Mouse (Mus musculus) ES-E14 (cell line): ENCODE measurements around the gene Bdp1. TPM values are rescaled to one million over a fixed set of nuclear protein-coding genes. Genes with fewer than 3 reads are reported as not detected.
A peak's percentile ranks its signal among the peaks of the same experiment; 100 is the strongest.

ENCODE experiments used
- DNase-seq: peaks from one replicate; pipeline ENCODE4 v3.0.0-alpha.2; 2013; ENCODE audit warnings: low read depth, low spot score
- H3K27ac ChIP-seq: 2 replicates; pipeline ENCODE4 v1.5.1; 2012; ENCODE audit warnings: low read depth, mild to moderate bottlenecking, low read length, moderate library complexity, mixed read lengths; ENCODE audit not compliant: poor library complexity, insufficient read depth, severe bottlenecking
- H3K36me3 ChIP-seq: 2 replicates; pipeline ENCODE4 v1.6.1; 2012; ENCODE audit warnings: mild to moderate bottlenecking, low read length, moderate library complexity, mixed read lengths; ENCODE audit not compliant: control insufficient read depth, poor library complexity, insufficient read depth, severe bottlenecking
- H3K4me1 ChIP-seq, 2 experiments: fragments of 150-350 bp in 1 of 2; sonication (generic) in 1 of 2; 2 replicates each; pipeline ENCODE4 v1.6.1; 2012; ENCODE audit warnings: low read length in 2 of 2, mild to moderate bottlenecking in 1 of 2, mixed read lengths in 1 of 2; ENCODE audit not compliant: control insufficient read depth in 2 of 2, insufficient read depth in 2 of 2, poor library complexity in 1 of 2
- H3K4me3 ChIP-seq, 2 experiments: fragments of 150-350 bp in 1 of 2; sonication (generic) in 1 of 2; 2 replicates each; pipeline ENCODE4 v1.5.1; 2012; ENCODE audit warnings: low read length in 2 of 2, low read depth in 1 of 2, mild to moderate bottlenecking in 1 of 2, mixed read lengths in 1 of 2; ENCODE audit not compliant: insufficient read depth in 1 of 2, poor library complexity in 1 of 2, severe bottlenecking in 1 of 2
- H3K9ac ChIP-seq: 2 replicates; pipeline ENCODE4 v1.6.1; 2012; ENCODE audit warnings: low read depth, mild to moderate bottlenecking, low read length, mixed read lengths; ENCODE audit not compliant: poor library complexity, insufficient read depth, severe bottlenecking
- H3K9me3 ChIP-seq: fragments of 150-350 bp; sonication (generic); 2 replicates; pipeline ENCODE4 v1.6.1; 2012; ENCODE audit warnings: low read depth, mild to moderate bottlenecking, low read length; ENCODE audit not compliant: control insufficient read depth, insufficient read depth
- CHD2 ChIP-seq: IDR thresholded peaks from 2 replicates; pipeline ENCODE4 v1.6.1; 2014; ENCODE audit warnings: mild to moderate bottlenecking, low read depth, low read length, inconsistent platforms
- HCFC1 ChIP-seq: IDR thresholded peaks from 2 replicates; pipeline ENCODE4 v1.6.1; 2012; ENCODE audit warnings: low read length, inconsistent platforms, borderline replicate concordance; ENCODE audit not compliant: insufficient read depth
- MAFK ChIP-seq: IDR thresholded peaks from 2 replicates; pipeline ENCODE4 v1.6.1; 2014; ENCODE audit warnings: mild to moderate bottlenecking, low read depth, low read length, inconsistent platforms; ENCODE audit not compliant: insufficient read depth
- ZC3H11A ChIP-seq: IDR thresholded peaks from 2 replicates; pipeline ENCODE4 v1.6.1; 2012; ENCODE audit warnings: low read depth, mild to moderate bottlenecking, inconsistent platforms, low read length, borderline replicate concordance
- ZNF384 ChIP-seq: IDR thresholded peaks from 2 replicates; pipeline ENCODE4 v1.6.1; 2012; ENCODE audit warnings: low read depth, low read length, inconsistent platforms
- in situ Hi-C, 2 experiments: fragments of 600-800 bp; cut with MboI; formaldehyde crosslinking; loops; one replicate each; pipeline ENCODE4 v1.15.1; 2025; ENCODE audit warnings: low sequenced_read_pairs in 2 of 2, inconsistent platforms in 1 of 2; ENCODE audit not compliant: unreplicated experiment in 2 of 2
- total RNA-seq: library from RNA; depleted of rRNA; stranded (reverse); fragments of 300-350 nt; gene quantifications from 2 replicates; pipeline ENCODE4 v1.2.3, GENCODE M21; 2012; rRNA removed

Bdp1 gene
- 32.7 and 32.9 TPM in 2 replicates for total RNA-seq

GRCm38 (mm10) chr13:100103748-100104254 lies at the start of gene Bdp1:
Gene Bdp1 (minus strand): TSS chr13:100104070.
- TF ChIP-seq ZNF384 (peak; percentile 97), HCFC1 (peak; percentile 89), MAFK (no peak), ZC3H11A (no peak), CHD2 (no peak)
- peak within 1 kb of the TSS; percentile 85 to 94 for H3K4me3 ChIP-seq
- in situ Hi-C loops: no loop called here
- peak; percentile 86 for DNase-seq
- H3K27ac ChIP-seq: peak within 1 kb of the TSS; percentile 74
- peak within 1 kb of the TSS; percentile 97 for H3K9ac ChIP-seq
- no peaks in the 10 kb centered on the region for H3K9me3 ChIP-seq
- H3K4me1 ChIP-seq: peaks cover 0 to 2% of the 10 kb centered on the region in 2 experiments; a peak in 1 of 4 replicates
- H3K36me3 ChIP-seq: peaks cover 2% of the 10 kb centered on the region; the same call in 1 of the 2 replicates

- Histone ChIP-seq H3K9me3 (no peaks in the 10 kb centered on the region), H3K36me3 (no peaks in the 10 kb centered on the region), H3K4me1 (no peaks in the 10 kb centered on the region), H3K9ac (no peak overlapping the region), H3K27ac (no peak overlapping the region), H3K4me3 (no peak overlapping the region)
- TF ChIP-seq CHD2: no peak
- no peak for DNase-seq
- in situ Hi-C loops: no loop called here
Measured at GRCm38 (mm10) chr13:100152659-100153058, 48.8 kb upstream of the Bdp1 start.

- Histone ChIP-seq H3K36me3 (peaks cover 14% of the 10 kb centered on the region), H3K4me1 (no peaks in the 10 kb centered on the region), H3K9me3 (no peaks in the 10 kb centered on the region), H3K4me3 (no peak overlapping the region), H3K27ac (no peak overlapping the region), H3K9ac (no peak overlapping the region)
- no peak for TF ChIP-seq ZC3H11A
- TF ChIP-seq ZNF384: no peak
- no peak for TF ChIP-seq CHD2
- TF ChIP-seq MAFK: no peak
- TF ChIP-seq HCFC1: no peak
- in situ Hi-C loops: no loop called here
- DNase-seq: no peak
Measured at GRCm38 (mm10) chr13:100141646-100142314, 37.9 kb upstream of the Bdp1 start.

DNA sequence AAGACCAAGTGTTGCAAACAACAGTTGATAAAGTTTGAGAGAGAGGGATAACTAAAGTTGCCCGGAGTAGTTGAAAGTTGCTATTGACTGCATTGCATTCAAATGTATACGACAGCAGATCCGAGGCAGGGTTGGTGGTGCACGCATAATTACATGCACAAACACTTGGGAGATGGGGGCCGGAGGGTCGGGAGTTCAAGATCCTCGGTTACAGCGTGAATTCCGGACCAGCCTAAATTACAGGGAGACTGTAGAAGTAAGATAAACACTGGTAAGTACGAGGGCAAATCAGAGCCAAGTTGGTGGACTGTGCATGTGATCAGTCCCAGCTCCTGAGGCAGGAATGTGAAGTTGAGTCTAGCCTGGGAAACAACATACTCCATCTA lies 21.4 kb upstream of the Bdp1 start:
- Histone ChIP-seq H3K9ac (peak overlapping the region; percentile 99), H3K4me1 (peaks cover 0 to 4% of the 10 kb centered on the region in 2 experiments; a peak in 1 of 4 replicates), H3K27ac (no peak overlapping the region), H3K9me3 (no peaks in the 10 kb centered on the region), H3K36me3 (peaks cover 20% of the 10 kb centered on the region), H3K4me3 (peak overlapping the region; percentile 97 to 100)
- DNase-seq: no peak
- in situ Hi-C loops: no loop called here
- TF ChIP-seq MAFK: no peak
- TF ChIP-seq HCFC1: no peak; the same call in 1 of the 2 replicates
- no peak for TF ChIP-seq ZC3H11A
- no peak for TF ChIP-seq CHD2
- TF ChIP-seq ZNF384: no peak
